Comparison of ENCODE assay signal across 14 mouse cellular contexts in the genomic region with DNA sequence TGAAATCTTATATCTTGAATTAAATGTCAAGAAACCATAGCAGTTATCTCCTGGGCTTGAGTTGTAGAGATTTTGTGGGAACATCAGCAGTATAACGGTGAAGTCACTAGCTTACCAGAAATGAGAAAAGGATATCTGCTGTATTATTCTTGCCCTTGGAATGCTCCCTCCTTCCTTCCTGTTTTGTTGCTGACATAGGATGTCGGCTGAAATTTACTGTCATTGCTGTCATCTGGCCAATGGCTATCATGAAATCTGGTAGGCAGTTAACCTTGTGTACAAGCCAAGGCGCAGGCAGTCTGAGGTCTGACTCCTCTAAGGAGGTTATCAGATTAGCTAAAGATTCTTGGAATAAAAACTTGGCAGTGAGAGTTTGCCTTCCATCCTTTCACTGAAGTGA. TPM values are rescaled to one million over a fixed set of nuclear protein-coding genes. Genes with fewer than 3 reads are reported as not detected.
DNase-seq lines count a peak whose midpoint lies in the region; ATAC-seq lines count a peak whose summit lies in the region.
"Had no signal": no experiment of that assay in that cellular context is flagged by ENCODE, and none has a peak within 500 bp of the region (broad histone marks: within the 10 kb centered on the region; RNA-seq: fewer than 3 reads in every experiment).

No protein-coding gene starts in this region.

- H3K27me3 ChIP-seq in kidney, embryonic 14.5 days (ENCODE audit: control insufficient read depth, insufficient read depth, low read length) = no peaks in the 10 kb centered on the region
- H3K27me3 ChIP-seq: forebrain, embryonic 12.5 days; heart, embryonic 12.5 days; limb, embryonic 15.5 days had no signal

- peak; percentile 55; the same call in 1 of the 2 replicates for ATAC-seq in kidney, embryonic 14.5 days (ENCODE audit: low FRiP score, low TSS enrichment)

- peak; percentile 4 for DNase-seq in lung, postnatal 10 days
- no peak for DNase-seq in lung, adult 18-20 months
- peak; percentile 31 for DNase-seq in adrenal gland, postnatal 14 days
- DNase-seq in skeletal muscle tissue, adult 2 months (ENCODE audit: low read depth, low spot score) = peak; percentile 13
- no peak for DNase-seq in thymus, postnatal 36 days
- no peak for DNase-seq in cerebellum, postnatal 10 days
- DNase-seq: cerebellum, adult 18-20 months; heart, postnatal 4 days; midbrain, embryonic 14.5 days; thymus, postnatal 4 days had no signal

- H3K4me1 ChIP-seq in kidney, embryonic 14.5 days (ENCODE audit: control insufficient read depth, insufficient read depth, low read length) = no peaks in the 10 kb centered on the region
- H3K4me1 ChIP-seq: forebrain, embryonic 12.5 days; limb, embryonic 15.5 days had no signal

- H3K27ac ChIP-seq in kidney, embryonic 14.5 days (ENCODE audit: low read depth, low read length) = no peak overlapping the region
- H3K27ac ChIP-seq: forebrain, embryonic 12.5 days; limb, embryonic 15.5 days had no signal

- H3K4me3 ChIP-seq in kidney, embryonic 14.5 days (ENCODE audit: low read length) = no peak overlapping the region
- H3K4me3 ChIP-seq: forebrain, embryonic 12.5 days; heart, embryonic 12.5 days; limb, embryonic 15.5 days had no signal

- WGBS in kidney, embryonic 14.5 days = 39% methylated on average over 3 of the region's 3 CpGs

- H3K9me3 ChIP-seq in kidney, embryonic 14.5 days (ENCODE audit: control insufficient read depth, low read length) = no peaks in the 10 kb centered on the region
- H3K9me3 ChIP-seq: forebrain, embryonic 12.5 days; heart, embryonic 12.5 days; limb, embryonic 15.5 days had no signal

- no peaks in the 10 kb centered on the region for H3K36me3 ChIP-seq in kidney, embryonic 14.5 days (ENCODE audit: control insufficient read depth, insufficient read depth, low read length)
- H3K36me3 ChIP-seq: forebrain, embryonic 12.5 days; heart, embryonic 12.5 days; limb, embryonic 15.5 days had no signal

- H3K4me2 ChIP-seq in kidney, embryonic 14.5 days (replicated peaks; ENCODE audit: low read depth, low read length) = no peak overlapping the region
- H3K4me2 ChIP-seq: forebrain, embryonic 12.5 days; heart, embryonic 12.5 days; limb, embryonic 15.5 days had no signal

- no peak overlapping the region for H3K9ac ChIP-seq in kidney, embryonic 14.5 days (ENCODE audit: low read depth, low read length)
- H3K9ac ChIP-seq: forebrain, embryonic 12.5 days; heart, embryonic 12.5 days; limb, embryonic 15.5 days had no signal

RNA-seq across cellular contexts. Expression of gene Cblb, which starts 18.0 kb away (rescaled TPM):
- 32.5 and 41.5 TPM in 2 replicates for total RNA-seq in adrenal gland, postnatal 14 days (2021)
- 13.9 and 27.2 TPM in 2 replicates for polyA plus RNA-seq in kidney, embryonic 14.5 days (2014; fragmentation: Nextera tagmentation; extraction: Ambion mirVana)

Comparison
In these comparisons a context has a peak if more than half of its experiments do, and no peak if none do; other contexts are left out.
1. DNase-seq: peak in lung, postnatal 10 days (single experiment), adrenal gland, postnatal 14 days (single experiment) and skeletal muscle tissue, adult 2 months (single experiment); none in lung, adult 18-20 months (0 of 2), thymus, postnatal 36 days (0 of 2) and cerebellum, postnatal 10 days (0 of 2).